11 mouse cellular contexts compared by ENCODE assay signal in genomic region chr9:32931266-32932005, GRCm38 (mm10).
DNase-seq lines count a peak whose midpoint lies in the region; TF ChIP-seq lines count a peak whose summit lies in the region.
"Had no signal": no experiment of that assay in that cellular context is flagged by ENCODE, and none has a peak within 500 bp of the region (broad histone marks: within the 10 kb centered on the region; RNA-seq: fewer than 3 reads in every experiment).

No protein-coding gene starts in this region.

- DNase-seq in heart, adult 11 months, result peak; percentile 86
- DNase-seq in heart, postnatal 25 days (ENCODE audit: low spot score), result no peak
- peak; percentile 3 for DNase-seq in brain, embryonic 14.5 days (ENCODE audit: low read depth)
- peak; percentile 76 for DNase-seq in induced T-regulatory cell, adult 2 months (ENCODE audit: low read depth)
- peak; percentile 75 for DNase-seq in thymus, postnatal 0 days (ENCODE audit: low spot score)
- no peak for DNase-seq in retina, postnatal 1 day
- DNase-seq in cerebellum, adult 11 months, result no peak
- DNase-seq in left cerebral cortex, postnatal 4 days, result no peak
- DNase-seq: adrenal gland, adult 8-10 months; lung, postnatal 10 days; midbrain, embryonic 14.5 days had no signal

- no peak for TF ChIP-seq CTCF in brain, embryonic 14.5 days (IDR thresholded peaks at IDR 0.05; ENCODE audit: borderline replicate concordance, extremely low read depth, insufficient read depth, insufficient read length)

- no peak for TF ChIP-seq POLR2A in brain, embryonic 14.5 days (IDR thresholded peaks at IDR 0.05; ENCODE audit: borderline replicate concordance, extremely low read depth, insufficient read depth, insufficient read length, poor library complexity, severe bottlenecking)

- intact Hi-C loops in heart, postnatal 25 days (cut with DNase I), result loop anchor here (10.0 kb wide), 2 partner anchors 47 to 97 kb away; no protein-coding TSS in a partner anchor
- intact Hi-C loops in left cerebral cortex, postnatal 4 days (cut with DNase I), result no loop called here

Comparison
In these comparisons a context has a peak if more than half of its experiments do, and no peak if none do; other contexts are left out.
1. DNase-seq: peak in heart, adult 11 months (single experiment), brain, embryonic 14.5 days (single experiment), induced T-regulatory cell, adult 2 months (single experiment) and thymus, postnatal 0 days (single experiment); none in heart, postnatal 25 days (single experiment), retina, postnatal 1 day (single experiment), cerebellum, adult 11 months (single experiment) and left cerebral cortex, postnatal 4 days (single experiment).